Mouse (Mus musculus): Measurements from ENCODE around the gene Ptbp1. TPM values are rescaled to one million over a fixed set of nuclear protein-coding genes. Genes with fewer than 3 reads are reported as not detected.

Ptbp1 gene
- polyA plus RNA-seq, 1 experiment: not detected

DNA sequence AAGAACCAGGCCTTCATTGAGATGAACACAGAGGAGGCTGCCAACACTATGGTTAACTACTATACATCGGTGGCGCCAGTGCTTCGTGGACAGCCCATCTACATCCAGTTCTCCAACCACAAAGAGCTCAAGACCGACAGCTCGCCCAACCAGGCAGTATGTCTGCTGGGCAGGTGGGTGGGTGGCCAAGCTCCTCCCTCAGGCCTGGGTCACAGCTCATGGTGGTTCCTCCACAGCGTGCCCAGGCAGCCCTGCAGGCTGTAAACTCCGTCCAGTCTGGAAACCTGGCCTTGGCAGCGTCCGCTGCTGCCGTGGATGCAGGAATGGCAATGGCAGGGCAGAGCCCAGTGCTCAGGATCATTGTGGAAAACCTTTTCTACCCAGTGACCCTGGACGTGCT lies 4.9 kb downstream of the Ptbp1 start:
- peaks cover 61% of the 10 kb centered on the region for H3K4me1 ChIP-seq (ENCODE audit: control insufficient read depth, insufficient read depth, low read length)
- no peak overlapping the region for H3K27ac ChIP-seq (ENCODE audit: insufficient read depth, low read depth, low read length)
- 52% methylated on average over 11 of the region's 11 CpGs for WGBS
- TF ChIP-seq POLR2A (IDR thresholded peaks at IDR 0.05; ENCODE audit: insufficient read depth, low read depth, low read length): no peak
- TF ChIP-seq CTCF (IDR thresholded peaks at IDR 0.05; ENCODE audit: insufficient read depth, low read depth, low read length): no peak
- H3K4me3 ChIP-seq (ENCODE audit: insufficient read depth, low read depth, low read length): no peak overlapping the region

DNA sequence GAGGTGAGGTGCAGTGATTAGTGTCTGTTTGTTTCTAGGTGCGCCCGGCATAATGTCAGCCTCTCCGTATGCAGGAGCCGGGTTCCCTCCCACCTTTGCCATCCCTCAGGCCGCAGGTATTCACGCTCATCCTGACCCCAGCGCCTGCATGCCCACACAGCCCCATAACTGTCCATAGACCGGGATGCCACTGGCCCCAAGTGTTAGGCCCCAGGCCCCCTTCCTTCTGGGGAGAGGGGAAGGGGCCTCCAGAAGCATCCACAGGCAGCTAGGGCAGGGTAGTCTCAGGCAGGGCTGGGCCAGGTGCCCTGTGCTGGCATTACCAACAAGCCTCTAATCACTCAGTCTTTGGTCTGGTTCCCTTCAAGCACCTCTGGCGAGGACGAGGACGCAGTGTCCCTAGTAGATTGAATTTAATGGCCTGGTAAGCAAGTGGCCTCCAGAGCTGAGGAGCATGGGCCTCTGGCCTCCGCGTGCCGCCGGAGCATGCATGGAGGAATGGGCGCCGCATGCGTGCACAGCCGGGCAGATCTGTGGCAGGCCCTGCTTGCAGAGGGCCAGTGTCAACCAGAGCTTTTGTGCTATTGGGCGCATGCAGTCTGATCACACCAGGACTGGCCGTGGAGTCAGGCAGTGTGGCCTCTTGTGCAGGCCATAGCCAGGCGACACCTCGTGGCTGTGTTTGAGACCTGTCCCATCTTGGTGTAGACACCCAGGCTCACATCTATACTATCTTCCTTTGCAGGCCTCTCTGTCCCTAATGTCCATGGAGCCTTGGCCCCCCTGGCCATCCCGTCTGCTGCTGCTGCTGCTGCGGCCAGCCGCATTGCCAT lies 6.1 kb downstream of the Ptbp1 start:
- WGBS: 88% methylated on average over 26 of the region's 26 CpGs
- Histone ChIP-seq H3K4me3 (ENCODE audit: insufficient read depth, low read depth, low read length) (no peak overlapping the region), H3K27ac (ENCODE audit: insufficient read depth, low read depth, low read length) (no peak overlapping the region), H3K4me1 (ENCODE audit: control insufficient read depth, insufficient read depth, low read length) (peaks cover 67% of the 10 kb centered on the region)
- TF ChIP-seq CTCF (IDR thresholded peaks at IDR 0.05; ENCODE audit: insufficient read depth, low read depth, low read length): no peak
- no peak for TF ChIP-seq POLR2A (IDR thresholded peaks at IDR 0.05; ENCODE audit: insufficient read depth, low read depth, low read length)

DNA sequence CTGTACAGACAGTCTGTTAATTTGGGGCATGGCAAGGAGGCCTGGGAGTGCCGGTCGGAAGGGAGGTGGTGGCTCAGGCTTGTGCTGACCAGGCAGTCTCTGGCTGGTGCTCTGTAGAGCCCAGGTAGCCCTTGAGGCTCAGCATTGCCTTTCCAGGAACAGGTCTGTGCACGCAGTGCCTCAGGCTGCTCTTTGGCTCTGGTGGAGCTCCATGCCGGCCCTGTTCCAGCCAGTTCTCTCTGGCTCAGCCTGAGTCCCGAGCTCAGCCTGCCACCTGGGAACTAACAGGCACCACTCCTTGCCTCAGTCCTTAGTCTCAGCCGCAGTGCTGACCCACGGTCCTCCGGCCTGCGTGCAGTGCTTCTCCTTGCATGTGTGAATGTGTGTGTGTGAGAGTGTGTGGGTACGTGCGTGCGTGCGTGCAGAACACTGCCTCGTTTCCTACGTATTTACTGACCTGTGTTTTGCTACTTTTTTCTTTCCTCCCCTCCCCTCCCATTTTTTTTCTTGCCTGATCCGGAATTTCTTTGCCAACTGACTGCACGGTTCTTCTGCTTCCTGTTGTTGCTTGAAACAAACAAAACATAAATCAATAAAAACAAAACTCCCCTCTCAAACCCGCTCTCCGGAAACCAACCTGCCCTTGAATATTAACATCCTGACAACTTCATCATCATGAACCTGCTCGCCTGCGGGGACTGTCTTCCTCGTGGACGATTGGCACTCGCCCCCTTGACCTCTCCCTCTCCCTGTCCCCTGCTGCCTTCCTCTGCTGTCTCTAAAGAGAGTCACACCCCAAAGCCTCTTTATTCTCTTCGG lies 7.2 kb downstream of the Ptbp1 start:
- H3K4me3 ChIP-seq (ENCODE audit: insufficient read depth, low read depth, low read length): no peak overlapping the region
- TF ChIP-seq CTCF (IDR thresholded peaks at IDR 0.05; ENCODE audit: insufficient read depth, low read depth, low read length) (no peak), POLR2A (IDR thresholded peaks at IDR 0.05; ENCODE audit: insufficient read depth, low read depth, low read length) (no peak)
- WGBS: 60% methylated on average over 25 of the region's 25 CpGs
- no peak overlapping the region for H3K27ac ChIP-seq (ENCODE audit: insufficient read depth, low read depth, low read length)
- peaks cover 60% of the 10 kb centered on the region for H3K4me1 ChIP-seq (ENCODE audit: control insufficient read depth, insufficient read depth, low read length)

DNA sequence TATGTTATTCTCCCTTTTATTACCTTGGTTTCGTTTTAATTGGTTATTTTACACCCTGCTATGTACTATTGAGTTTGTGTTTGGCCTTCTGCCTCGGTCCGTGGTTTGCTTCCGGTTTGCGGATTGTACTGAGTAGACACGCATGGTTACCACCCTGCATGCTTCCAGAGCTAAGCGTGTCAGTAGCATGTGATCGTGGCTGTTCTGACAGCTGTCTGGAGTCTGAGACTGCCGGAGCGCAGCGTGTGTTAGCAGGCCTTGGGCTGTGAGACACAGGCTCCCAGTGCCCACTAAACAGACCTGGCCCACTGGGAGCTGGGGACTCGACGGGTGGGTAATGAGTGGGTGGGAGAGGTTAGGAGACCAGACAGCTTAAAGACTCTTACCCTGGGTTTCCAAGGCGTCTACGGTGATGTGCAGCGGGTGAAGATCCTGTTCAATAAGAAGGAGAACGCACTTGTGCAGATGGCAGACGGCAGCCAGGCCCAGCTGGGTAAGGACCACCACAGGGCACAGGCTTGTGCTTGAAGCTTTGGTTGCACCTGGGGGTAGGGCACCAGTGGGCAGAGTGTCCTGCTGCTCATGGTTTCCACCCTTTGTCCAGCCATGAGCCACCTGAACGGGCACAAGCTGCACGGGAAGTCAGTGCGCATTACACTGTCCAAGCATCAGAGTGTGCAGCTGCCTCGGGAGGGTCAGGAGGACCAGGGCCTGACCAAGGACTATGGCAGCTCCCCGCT lies 8.0 kb downstream of the Ptbp1 start:
- no peak for TF ChIP-seq CTCF (IDR thresholded peaks at IDR 0.05; ENCODE audit: insufficient read depth, low read depth, low read length)
- TF ChIP-seq POLR2A (IDR thresholded peaks at IDR 0.05; ENCODE audit: insufficient read depth, low read depth, low read length): no peak
- Histone ChIP-seq H3K4me3 (ENCODE audit: insufficient read depth, low read depth, low read length) (no peak overlapping the region), H3K4me1 (ENCODE audit: control insufficient read depth, insufficient read depth, low read length) (peaks cover 53% of the 10 kb centered on the region), H3K27ac (ENCODE audit: insufficient read depth, low read depth, low read length) (no peak overlapping the region)
- WGBS: 61% methylated on average over 23 of the region's 23 CpGs

DNA sequence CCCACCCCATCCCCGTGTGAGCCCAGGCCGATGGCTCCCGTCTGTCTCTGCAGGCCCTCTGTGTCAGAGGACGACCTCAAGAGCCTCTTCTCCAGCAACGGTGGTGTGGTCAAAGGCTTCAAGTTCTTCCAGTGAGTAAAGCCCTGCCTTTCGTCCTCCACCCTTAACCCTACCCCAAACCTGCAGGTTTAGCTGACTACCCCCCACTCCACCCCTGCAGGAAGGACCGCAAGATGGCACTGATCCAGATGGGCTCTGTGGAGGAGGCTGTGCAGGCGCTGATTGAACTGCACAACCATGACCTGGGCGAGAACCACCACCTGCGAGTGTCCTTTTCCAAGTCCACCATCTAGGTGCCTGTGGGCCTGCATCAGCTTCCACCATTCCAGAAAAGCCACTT lies 8.7 kb downstream of the Ptbp1 start:
- WGBS: 58% methylated on average over 10 of the region's 10 CpGs
- TF ChIP-seq CTCF (IDR thresholded peaks at IDR 0.05; ENCODE audit: insufficient read depth, low read depth, low read length) (no peak), POLR2A (IDR thresholded peaks at IDR 0.05; ENCODE audit: insufficient read depth, low read depth, low read length) (no peak)
- Histone ChIP-seq H3K4me3 (ENCODE audit: insufficient read depth, low read depth, low read length) (no peak overlapping the region), H3K4me1 (ENCODE audit: control insufficient read depth, insufficient read depth, low read length) (peaks cover 46% of the 10 kb centered on the region), H3K27ac (ENCODE audit: insufficient read depth, low read depth, low read length) (no peak overlapping the region)

DNA sequence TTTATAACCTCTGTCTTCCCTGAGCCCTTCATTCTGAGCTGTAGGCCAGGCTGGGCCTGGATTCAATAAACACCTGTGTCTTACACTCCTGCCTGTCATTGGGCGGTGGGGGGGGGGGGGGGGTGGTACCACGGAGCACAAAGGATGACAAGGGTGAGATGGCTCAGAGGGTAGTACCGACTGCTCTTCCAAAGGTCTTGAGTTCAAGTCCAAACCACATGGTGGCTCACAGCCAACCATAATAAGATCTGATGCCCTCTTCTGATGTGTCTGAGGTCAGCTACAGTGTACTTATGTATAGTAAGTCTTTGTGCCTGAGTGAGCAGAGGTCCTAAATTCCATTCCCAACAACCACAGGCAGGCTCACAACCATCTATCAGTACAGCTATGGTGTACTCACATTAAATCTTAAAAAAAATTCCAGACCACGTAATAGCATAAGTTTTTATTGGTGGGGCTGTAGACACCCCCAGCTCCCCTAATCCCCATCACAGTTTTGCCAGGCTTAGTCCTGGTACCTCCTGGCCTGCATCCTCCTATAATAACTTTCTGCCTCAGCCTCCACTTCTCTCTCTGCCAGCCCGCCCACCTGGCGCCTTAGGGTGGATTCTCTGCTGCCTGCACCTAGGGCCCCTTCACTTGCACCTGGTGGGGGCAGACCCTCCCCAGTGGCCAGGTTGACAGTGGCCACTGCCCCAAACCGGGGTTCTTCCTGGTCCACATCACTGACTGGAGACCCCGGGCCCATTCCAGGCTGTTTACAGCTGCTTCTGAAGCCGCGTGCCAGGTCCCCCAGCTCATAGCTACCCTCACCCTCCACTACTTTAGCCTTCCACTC lies 10.3 kb downstream of the Ptbp1 start:
- no peak for TF ChIP-seq CTCF (IDR thresholded peaks at IDR 0.05; ENCODE audit: insufficient read depth, low read depth, low read length)
- no peak for TF ChIP-seq POLR2A (IDR thresholded peaks at IDR 0.05; ENCODE audit: insufficient read depth, low read depth, low read length)
- H3K4me3 ChIP-seq (ENCODE audit: insufficient read depth, low read depth, low read length): no peak overlapping the region
- peaks cover 32% of the 10 kb centered on the region for H3K4me1 ChIP-seq (ENCODE audit: control insufficient read depth, insufficient read depth, low read length)
- no peak overlapping the region for H3K27ac ChIP-seq (ENCODE audit: insufficient read depth, low read depth, low read length)
- WGBS: 51% methylated on average over 10 of the region's 10 CpGs

DNA sequence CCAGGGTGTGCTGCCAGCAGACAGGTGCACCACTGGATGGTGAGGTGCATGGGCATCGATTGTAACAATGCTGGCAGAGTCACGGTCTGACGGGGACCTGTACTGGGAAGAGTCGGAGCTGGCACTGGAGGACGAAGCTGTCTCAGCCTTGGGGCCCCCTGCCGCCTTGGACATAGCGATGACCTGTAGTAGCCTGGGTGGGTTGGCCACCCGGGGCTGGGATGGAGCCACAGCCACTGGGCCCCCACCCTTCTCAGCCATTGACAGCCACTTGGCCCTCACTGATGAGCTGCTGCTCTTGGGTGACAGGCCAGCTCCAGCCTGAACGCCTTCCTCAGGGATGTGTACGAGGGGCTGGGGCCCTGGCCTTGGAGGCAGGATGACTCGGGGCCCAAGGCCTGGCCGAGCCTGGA lies 11.0 kb downstream of the Ptbp1 start:
- no peak overlapping the region for H3K4me3 ChIP-seq (ENCODE audit: insufficient read depth, low read depth, low read length)
- peaks cover 28% of the 10 kb centered on the region for H3K4me1 ChIP-seq (ENCODE audit: control insufficient read depth, insufficient read depth, low read length)
- 59% methylated on average over 12 of the region's 12 CpGs for WGBS
- no peak overlapping the region for H3K27ac ChIP-seq (ENCODE audit: insufficient read depth, low read depth, low read length)
- no peak for TF ChIP-seq CTCF (IDR thresholded peaks at IDR 0.05; ENCODE audit: insufficient read depth, low read depth, low read length)
- TF ChIP-seq POLR2A (IDR thresholded peaks at IDR 0.05; ENCODE audit: insufficient read depth, low read depth, low read length): no peak

DNA sequence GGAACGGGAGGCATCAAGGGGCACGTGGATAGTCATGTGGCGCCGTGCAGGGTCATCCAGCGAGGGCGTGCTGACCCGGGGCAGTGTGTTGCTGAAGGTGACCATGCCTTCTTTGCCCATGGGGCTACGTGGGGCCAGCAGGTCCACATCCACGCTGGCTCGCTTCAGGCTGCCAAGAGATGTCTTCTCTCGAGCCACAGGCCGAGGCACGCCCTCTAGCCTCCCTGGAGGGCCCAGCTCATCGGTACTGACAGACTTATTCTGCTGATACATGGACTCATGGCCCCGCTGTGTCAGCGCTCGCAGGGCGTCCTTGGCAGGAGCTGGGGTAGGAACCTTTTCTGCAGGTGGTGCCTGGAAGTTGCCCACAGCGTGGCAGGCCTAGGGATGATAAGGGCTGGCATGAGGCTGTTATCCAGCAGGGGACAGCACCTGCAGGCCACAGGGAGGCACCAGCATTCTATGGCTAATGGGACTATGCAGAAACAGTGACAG lies 11.6 kb downstream of the Ptbp1 start:
- Histone ChIP-seq H3K4me1 (ENCODE audit: control insufficient read depth, insufficient read depth, low read length) (peaks cover 23% of the 10 kb centered on the region), H3K4me3 (ENCODE audit: insufficient read depth, low read depth, low read length) (no peak overlapping the region), H3K27ac (ENCODE audit: insufficient read depth, low read depth, low read length) (no peak overlapping the region)
- TF ChIP-seq POLR2A (IDR thresholded peaks at IDR 0.05; ENCODE audit: insufficient read depth, low read depth, low read length): no peak
- TF ChIP-seq CTCF (IDR thresholded peaks at IDR 0.05; ENCODE audit: insufficient read depth, low read depth, low read length): no peak
- 72% methylated on average over 19 of the region's 19 CpGs for WGBS
